Mouse (Mus musculus) heart, postnatal 0 days (tissue): ENCODE data around the gene Tbcel.

Experiments
- CTCF ChIP-seq: IDR thresholded peaks from 2 replicates; pipeline ENCODE4 v1.5.1; 2016; ENCODE audit warnings: antibody characterized with exemption, control low read depth, low read depth
- EP300 ChIP-seq: IDR thresholded peaks from 2 replicates; pipeline ENCODE4 v1.6.1; 2016; ENCODE audit warnings: antibody characterized with exemption, low read depth

GRCm38 (mm10) chr9:42382628-42383347, 124.8 kb downstream of the Tbcel start:
- no peak for TF ChIP-seq CTCF
- TF ChIP-seq EP300: no peak
